Mouse (Mus musculus): ENCODE measurements around the gene Gdf15. TPM values are rescaled to one million over a fixed set of nuclear protein-coding genes. Genes with fewer than 3 reads are reported as not detected.

Gene Gdf15
- total and polyA plus RNA-seq, 3 experiments, result 0.15 to 0.63 TPM; not detected in 1

DNA sequence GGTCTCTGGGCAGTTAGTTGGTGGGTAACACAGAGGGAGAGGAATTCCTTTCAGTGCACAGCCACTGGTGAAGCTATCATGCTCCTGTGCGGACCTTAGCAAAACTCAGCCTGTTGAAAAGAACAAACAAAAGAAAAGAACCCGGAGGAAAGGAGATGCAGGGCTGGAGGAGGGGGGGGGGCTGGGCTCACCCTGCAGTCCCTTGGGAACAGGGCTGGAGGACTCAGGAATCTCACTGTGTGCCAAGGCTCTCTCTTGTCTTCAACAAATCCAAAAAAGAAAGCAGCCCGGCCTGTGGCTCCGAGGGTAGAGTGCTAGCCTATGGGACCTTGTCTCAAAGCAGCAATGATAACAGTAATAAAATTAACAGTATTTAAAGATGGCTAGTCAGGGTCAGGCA lies 31.4 kb upstream of the Gdf15 start:
- Histone ChIP-seq H3K4me3 (ENCODE audit: control insufficient read depth in 1 of 2, insufficient read depth in 1 of 2, low read depth in 2 of 2, low read length in 2 of 2) (no peak overlapping the region), H3K4me1 (ENCODE audit: control insufficient read depth in 1 of 2, insufficient read depth in 2 of 2, low read length in 2 of 2) (peaks cover under 1 to 9% of the 10 kb centered on the region in 2 experiments), H3K9ac (ENCODE audit: control insufficient read depth, low read depth, low read length, poor library complexity, severe bottlenecking) (no peak overlapping the region), H3K27me3 (ENCODE audit: control insufficient read depth in 1 of 2, insufficient read depth in 2 of 2, low read length in 2 of 2) (no peaks in the 10 kb centered on the region), H3K9me3 (replicated peaks; ENCODE audit: insufficient read depth, low read length) (no peaks in the 10 kb centered on the region), H3K36me3 (ENCODE audit: control insufficient read depth in 1 of 2, insufficient read depth in 2 of 2, low read length in 2 of 2) (0 out of 4 replicates have a peak, but pooled peaks cover 0 to 2% of the 10 kb centered on the region in 2 experiments), H3K27ac (ENCODE audit: control insufficient read depth, low read depth, low read length) (no peak overlapping the region), H3K79me2 (ENCODE audit: control insufficient read depth, insufficient read depth, low read length, poor library complexity) (no peaks in the 10 kb centered on the region)
- DNase-seq (ENCODE audit: low read depth, low spot score), result no peak
- TF ChIP-seq MEF2A (IDR thresholded peaks at IDR 0.05; ENCODE audit: extremely low read depth, insufficient replicate concordance, low read depth, low read length, poor library complexity, severe bottlenecking) (no peak), MAZ (IDR thresholded peaks at IDR 0.05; ENCODE audit: low read depth, low read length) (no peak), ZMIZ1 (IDR thresholded peaks at IDR 0.05; ENCODE audit: low read depth, low read length) (no peak), ETS1 (IDR thresholded peaks at IDR 0.05; ENCODE audit: low read depth, low read length) (no peak), TAL1 (IDR thresholded peaks at IDR 0.05; ENCODE audit: low read length) (no peak), ELF1 (IDR thresholded peaks at IDR 0.05; ENCODE audit: low read depth, low read length) (no peak), BHLHE40 (IDR thresholded peaks at IDR 0.05; ENCODE audit: borderline replicate concordance, low read depth, low read length) (no peak), TCF12 (IDR thresholded peaks at IDR 0.05; ENCODE audit: low read depth, low read length) (no peak), NRF1 (IDR thresholded peaks at IDR 0.05; ENCODE audit: insufficient read depth, low read depth, low read length, poor library complexity, severe bottlenecking) (no peak), RAD21 (IDR thresholded peaks at IDR 0.05; ENCODE audit: low read depth, low read length) (no peak), MAFK (IDR thresholded peaks at IDR 0.05; ENCODE audit: borderline replicate concordance, low read depth, low read length) (no peak), SIN3A (IDR thresholded peaks at IDR 0.05; ENCODE audit: low read length) (no peak), TBP (IDR thresholded peaks at IDR 0.05; ENCODE audit: low read depth, low read length) (no peak), MAX (IDR thresholded peaks at IDR 0.05; ENCODE audit: low read length) (no peak), CTCF (IDR thresholded peaks at IDR 0.05 in 2 of 3, conservative IDR thresholded peaks at IDR 0.05 in 1 of 3; ENCODE audit: control insufficient read depth in 1 of 3, insufficient read depth in 1 of 3, low read depth in 2 of 3, low read length in 3 of 3, poor library complexity in 1 of 3, severe bottlenecking in 1 of 3) (no peak), RCOR1 (IDR thresholded peaks at IDR 0.05; ENCODE audit: low read depth, low read length) (no peak), USF2 (IDR thresholded peaks at IDR 0.05; ENCODE audit: borderline replicate concordance in 1 of 2, insufficient read depth in 1 of 2, low read depth in 1 of 2, low read length in 2 of 2) (no peak), JUND (IDR thresholded peaks at IDR 0.05; ENCODE audit: low read depth, low read length) (no peak), HCFC1 (IDR thresholded peaks at IDR 0.05; ENCODE audit: low read depth, low read length) (no peak), MYB (IDR thresholded peaks at IDR 0.05; ENCODE audit: low read depth, low read length) (no peak)

DNA sequence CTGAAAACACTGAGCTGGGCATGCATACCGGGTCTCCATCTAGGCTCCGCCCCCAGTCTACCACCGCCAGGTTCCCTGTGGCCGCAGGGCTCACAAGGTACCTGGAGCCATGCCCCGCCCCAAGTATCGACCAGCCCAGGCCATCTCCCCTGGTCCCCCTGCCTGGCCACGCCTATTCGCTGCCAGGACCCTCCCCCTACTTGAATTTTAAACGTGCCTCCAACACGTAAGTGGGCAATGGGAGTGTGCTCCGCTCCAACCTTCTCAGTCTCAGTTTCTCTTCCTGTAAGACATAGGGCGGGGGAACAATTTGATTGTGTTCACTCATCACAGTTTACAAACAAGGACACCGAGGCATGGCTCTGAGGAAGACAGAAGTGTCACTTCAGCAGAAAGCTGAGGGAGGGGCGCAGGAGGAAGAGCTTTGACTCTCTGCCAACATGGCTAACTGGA lies 28.0 kb upstream of the Gdf15 start, which contains the start of gene Pgpep1:
Pgpep1 (minus strand) TSS at position 116 of the 453 bp plus-strand sequence.
- Histone ChIP-seq H3K9me3 (replicated peaks; ENCODE audit: insufficient read depth, low read length) (no peaks in the 10 kb centered on the region), H3K79me2 (ENCODE audit: control insufficient read depth, insufficient read depth, low read length, poor library complexity) (no peaks in the 10 kb centered on the region), H3K27me3 (ENCODE audit: control insufficient read depth in 1 of 2, insufficient read depth in 2 of 2, low read length in 2 of 2) (no peaks in the 10 kb centered on the region), H3K36me3 (ENCODE audit: control insufficient read depth in 1 of 2, insufficient read depth in 2 of 2, low read length in 2 of 2) (0 out of 4 replicates have a peak, but pooled peaks cover 0 to 2% of the 10 kb centered on the region in 2 experiments), H3K4me3 (ENCODE audit: control insufficient read depth in 1 of 2, insufficient read depth in 1 of 2, low read depth in 2 of 2, low read length in 2 of 2) (peak within 1 kb of the TSS; percentile 75 to 99), H3K27ac (ENCODE audit: control insufficient read depth, low read depth, low read length) (0 out of 2 replicates have a peak within 1 kb of the TSS, but pooled peaks have one; percentile 16), H3K9ac (ENCODE audit: control insufficient read depth, low read depth, low read length, poor library complexity, severe bottlenecking) (peak within 1 kb of the TSS; percentile 83), H3K4me1 (ENCODE audit: control insufficient read depth in 1 of 2, insufficient read depth in 2 of 2, low read length in 2 of 2) (peaks cover 4 to 13% of the 10 kb centered on the region in 2 experiments)
- TF ChIP-seq CHD2 (IDR thresholded peaks at IDR 0.05; ENCODE audit: low read length) (no peak), ZKSCAN1 (IDR thresholded peaks at IDR 0.05; ENCODE audit: low read depth, low read length) (no peak), TCF12 (IDR thresholded peaks at IDR 0.05; ENCODE audit: low read depth, low read length) (no peak), E2F4 (IDR thresholded peaks at IDR 0.05; ENCODE audit: borderline replicate concordance, low read depth, low read length) (no peak), JUND (IDR thresholded peaks at IDR 0.05; ENCODE audit: low read depth, low read length) (no peak), GABPA (IDR thresholded peaks at IDR 0.05; ENCODE audit: low read depth, low read length) (no peak), ZMIZ1 (IDR thresholded peaks at IDR 0.05; ENCODE audit: low read depth, low read length) (no peak), NRF1 (IDR thresholded peaks at IDR 0.05; ENCODE audit: insufficient read depth, low read depth, low read length, poor library complexity, severe bottlenecking) (no peak), MEF2A (IDR thresholded peaks at IDR 0.05; ENCODE audit: extremely low read depth, insufficient replicate concordance, low read depth, low read length, poor library complexity, severe bottlenecking) (no peak), RCOR1 (IDR thresholded peaks at IDR 0.05; ENCODE audit: low read depth, low read length) (no peak), USF1 (IDR thresholded peaks at IDR 0.05; ENCODE audit: low read depth, low read length) (no peak), MYB (IDR thresholded peaks at IDR 0.05; ENCODE audit: low read depth, low read length) (no peak), EP300 (IDR thresholded peaks at IDR 0.05; ENCODE audit: low read depth in 1 of 2, low read length in 2 of 2) (no peak), MXI1 (IDR thresholded peaks at IDR 0.05; ENCODE audit: low read depth, low read length) (no peak; the same call in 1 of the 2 replicates), RAD21 (IDR thresholded peaks at IDR 0.05; ENCODE audit: low read depth, low read length) (no peak), HCFC1 (IDR thresholded peaks at IDR 0.05; ENCODE audit: low read depth, low read length) (no peak), MAZ (IDR thresholded peaks at IDR 0.05; ENCODE audit: low read depth, low read length) (no peak)
- peak; percentile 67 for DNase-seq (ENCODE audit: low read depth, low spot score)

Data from MEL (cell line).